Mouse (Mus musculus): ENCODE results near the gene Gm28374.
"Not testable (repeated sequence)": the region's sequence is repeated elsewhere in the genome, so short reads cannot be mapped to it uniquely, and the experiment has no call there.

Gene Gm28374

GRCm38 (mm10) chr19:6056696-6057095, 25.4 kb downstream of the Gm28374 start:
- DNase-seq (ENCODE audit: low spot score), result no peak

- DNase-seq (ENCODE audit: low spot score), result no peak
These were observed 27.8 kb downstream of the Gm28374 start for GRCm38 (mm10) chr19:6054296-6054695.

GRCm38 (mm10) chr19:6052516-6052915, 29.5 kb downstream of the Gm28374 start:
- no peak for DNase-seq (ENCODE audit: low spot score)

- DNase-seq (ENCODE audit: low spot score), result no peak
These were observed 33.2 kb downstream of the Gm28374 start for GRCm38 (mm10) chr19:6048681-6049410.

GRCm38 (mm10) chr19:6047899-6048166, 34.2 kb downstream of the Gm28374 start:
- DNase-seq (ENCODE audit: low spot score), result no peak

- DNase-seq (ENCODE audit: low spot score), result no peak
These were observed 34.7 kb downstream of the Gm28374 start for GRCm38 (mm10) chr19:6047154-6047898.

GRCm38 (mm10) chr19:6046294-6047153, 35.5 kb downstream of the Gm28374 start, which contains the start of gene Syvn1:
Gene Syvn1 (plus strand): TSS chr19:6046576.
- DNase-seq (ENCODE audit: low spot score), result peak; percentile 95

- no peak for DNase-seq (ENCODE audit: low spot score)
These were observed 36.4 kb downstream of the Gm28374 start for GRCm38 (mm10) chr19:6045366-6046293.

- not testable (repeated sequence) for DNase-seq (ENCODE audit: low spot score)
These were observed 38.0 kb downstream of the Gm28374 start for GRCm38 (mm10) chr19:6044102-6044501.

GRCm38 (mm10) chr19:6042293-6042692, 39.8 kb downstream of the Gm28374 start:
- no peak for DNase-seq (ENCODE audit: low spot score)

- no peak for DNase-seq (ENCODE audit: low spot score)
These were observed 42.1 kb downstream of the Gm28374 start for GRCm38 (mm10) chr19:6040002-6040401.

GRCm38 (mm10) chr19:6038326-6038725, 43.7 kb downstream of the Gm28374 start:
- no peak for DNase-seq (ENCODE audit: low spot score)

GRCm38 (mm10) chr19:6037695-6038094, 44.4 kb downstream of the Gm28374 start:
- no peak for DNase-seq (ENCODE audit: low spot score)

- no peak for DNase-seq (ENCODE audit: low spot score)
These were observed 46.0 kb downstream of the Gm28374 start for GRCm38 (mm10) chr19:6035966-6036585.

- no peak for DNase-seq (ENCODE audit: low spot score)
These were observed 51.4 kb downstream of the Gm28374 start for GRCm38 (mm10) chr19:6030520-6031280.

GRCm38 (mm10) chr19:6029426-6029825, 52.6 kb downstream of the Gm28374 start:
- no peak for DNase-seq (ENCODE audit: low spot score)

GRCm38 (mm10) chr19:6028991-6029390, 53.1 kb downstream of the Gm28374 start:
- no peak for DNase-seq (ENCODE audit: low spot score)
